Comparison of ENCODE assay signal across 17 mouse cellular contexts in genomic region chr15:101879776-101880175, GRCm38 (mm10). TPM values are rescaled to one million over a fixed set of nuclear protein-coding genes. Genes with fewer than 3 reads are reported as not detected.
DNase-seq lines count a peak whose midpoint lies in the region; TF ChIP-seq lines count a peak whose summit lies in the region.
"Had no signal": no experiment of that assay in that cellular context is flagged by ENCODE, and none has a peak within 500 bp of the region (broad histone marks: within the 10 kb centered on the region; RNA-seq: fewer than 3 reads in every experiment).

No protein-coding gene starts in this region.

- TF ChIP-seq POLR2A in kidney, adult 2 months (IDR thresholded peaks at IDR 0.05; ENCODE audit: low read depth, low read length): no peak

- no peak overlapping the region for H3K27ac ChIP-seq in kidney, adult 2 months (ENCODE audit: insufficient read depth, low read depth, low read length)
- H3K27ac ChIP-seq: heart, adult 2 months had no signal

- no peaks in the 10 kb centered on the region for H3K4me1 ChIP-seq in kidney, adult 2 months (ENCODE audit: control insufficient read depth, insufficient read depth, low read length)

- WGBS in kidney, adult 2 months: 11% methylated on average over 11 of the region's 11 CpGs

- peak; percentile 13 for DNase-seq in kidney, postnatal 14 days
- no peak for DNase-seq in kidney, adult 2 months
- peak; percentile 16 for DNase-seq in Muller cell, postnatal 12 days (ENCODE audit: inconsistent ontology term)
- DNase-seq in embryo, embryonic 10 days (ENCODE audit: low spot score): peak; percentile 51
- DNase-seq in mesoderm, embryonic 11.5 days (ENCODE audit: low read depth, low spot score): peak; percentile 64
- no peak for DNase-seq in spleen, postnatal 36 days (ENCODE audit: low spot score in 2 of 2)
- no peak for DNase-seq in left cerebral cortex, postnatal 25 days (ENCODE audit: low spot score in 2 of 2)
- DNase-seq in gastrocnemius, adult 18-20 months (ENCODE audit: low spot score): no peak
- DNase-seq: cerebellum, postnatal 25 days; heart, adult 2 months; kidney, adult 11 months had no signal

- H3K36me3 ChIP-seq in kidney, adult 2 months (ENCODE audit: control insufficient read depth, insufficient read depth, low read length): no peaks in the 10 kb centered on the region

- TF ChIP-seq CTCF in kidney, adult 2 months (conservative IDR thresholded peaks at IDR 0.05; ENCODE audit: insufficient read depth, insufficient read length, low read depth, low read length): no peak

- intact Hi-C loops in left cerebral cortex, postnatal 25 days (cut with DNase I): loop anchor here (5.0 kb wide), 1 partner anchor 77 kb away; the partner anchor contains the start of gene Krt73

- H3K27me3 ChIP-seq in kidney, adult 2 months (replicated peaks; ENCODE audit: control insufficient read depth, insufficient read depth, low read length): no peaks in the 10 kb centered on the region

- H3K4me3 ChIP-seq in kidney, adult 2 months (ENCODE audit: insufficient read depth, low read depth, low read length): no peak overlapping the region
- H3K4me3 ChIP-seq: heart, adult 2 months had no signal

RNA-seq across cellular contexts. Expression of gene Krt77, which starts 10.3 kb away (rescaled TPM):
- not detected in 2 replicates for polyA plus RNA-seq in kidney, adult 2 months (2012; rRNA removed)
- total RNA-seq in left cerebral cortex, postnatal 25 days (2021): 10 to 100 TPM; 10.1 to 12.6 TPM
- not detected for total RNA-seq in gastrocnemius, adult 18-20 months (2021)
- total RNA-seq: adrenal gland, postnatal 4 days; ES-E14 had no signal
- polyA plus RNA-seq: heart, adult 2 months; liver, embryonic 16.5 days had no signal

RNA-seq across cellular contexts. Expression of gene Krt76, which starts 12.9 kb away (rescaled TPM):
- polyA plus RNA-seq in kidney, adult 2 months (2012; rRNA removed): not detected in 2 replicates
- not detected for total RNA-seq in left cerebral cortex, postnatal 25 days (2021)
- total RNA-seq in gastrocnemius, adult 18-20 months (2021): not detected
- total RNA-seq: adrenal gland, postnatal 4 days; heart, adult 2 months; layer of hippocampus, postnatal 10 days had no signal
- polyA plus RNA-seq: forebrain, embryonic 16.5 days; heart, adult 2 months; liver, embryonic 16.5 days had no signal

RNA-seq across cellular contexts. Expression of gene Krt1, which starts 29.2 kb away (rescaled TPM):
- 0.05 and 0.11 TPM in 2 replicates for polyA plus RNA-seq in kidney, adult 2 months (2012; rRNA removed)
- 1 to 10 TPM; 2.4 to 2.5 TPM for total RNA-seq in left cerebral cortex, postnatal 25 days (2021)
- not detected for total RNA-seq in gastrocnemius, adult 18-20 months (2021)
- total RNA-seq: heart, adult 2 months had no signal
- polyA plus RNA-seq: liver, embryonic 16.5 days; testis, adult 2 months had no signal

RNA-seq across cellular contexts. Expression of gene Krt4, which starts 44.8 kb away (rescaled TPM):
- polyA plus RNA-seq in kidney, adult 2 months (2012; rRNA removed): 0.18 TPM in 1 of 2 replicates, not detected in the other
- total RNA-seq in left cerebral cortex, postnatal 25 days (2021): not detected
- total RNA-seq in gastrocnemius, adult 18-20 months (2021): not detected
- total RNA-seq: adrenal gland, postnatal 4 days; heart, adult 2 months; layer of hippocampus, postnatal 10 days had no signal
- polyA plus RNA-seq: forebrain, embryonic 16.5 days; testis, adult 2 months had no signal

Comparison
In these comparisons a context has a peak if more than half of its experiments do, and no peak if none do; other contexts are left out.
1. DNase-seq: peak in kidney, postnatal 14 days (single experiment), Muller cell, postnatal 12 days (single experiment), embryo, embryonic 10 days (single experiment) and mesoderm, embryonic 11.5 days (single experiment); none in kidney, adult 2 months (single experiment), spleen, postnatal 36 days (0 of 2), left cerebral cortex, postnatal 25 days (0 of 2) and gastrocnemius, adult 18-20 months (single experiment).
2. RNA of gene Krt77, which starts 10.3 kb away (total RNA-seq): 10.1 to 12.6 TPM in left cerebral cortex, postnatal 25 days; not detected in gastrocnemius, adult 18-20 months; every median in the first group is over 10 times any median in the second.